Mouse (Mus musculus): ENCODE measurements around the gene Stat5a. TPM values are rescaled to one million over a fixed set of nuclear protein-coding genes. Genes with fewer than 3 reads are reported as not detected.
A peak's percentile ranks its signal among the peaks of the same experiment; 100 is the strongest.

Gene Stat5a
- polyA plus RNA-seq, 1 experiment from 2014 or later: 1.9 TPM

GRCm38 (mm10) chr11:100839523-100839922 lies 19.6 kb upstream of the Stat5a start:
- 81% methylated on average over 8 of the region's 8 CpGs for WGBS
- Histone ChIP-seq H3K4me2 (replicated peaks) (no peak overlapping the region), H3K4me3 (no peak overlapping the region), H3K36me3 (no peaks in the 10 kb centered on the region), H3K9me3 (0 out of 2 replicates have a peak, but pooled peaks cover 3% of the 10 kb centered on the region), H3K4me1 (no peaks in the 10 kb centered on the region), H3K9ac (no peak overlapping the region), H3K27me3 (replicated peaks) (no peaks in the 10 kb centered on the region), H3K27ac (no peak overlapping the region)
- ATAC-seq (ENCODE audit: low FRiP score, low read depth): no peak

- no peaks in the 10 kb centered on the region for H3K36me3 ChIP-seq
- ATAC-seq (ENCODE audit: low FRiP score, low read depth): no peak
- no peak overlapping the region for H3K4me3 ChIP-seq
- 73% methylated on average over 12 of the region's 12 CpGs for WGBS
- no peaks in the 10 kb centered on the region for H3K27me3 ChIP-seq (replicated peaks)
- no peak overlapping the region for H3K4me2 ChIP-seq (replicated peaks)
- H3K9ac ChIP-seq: no peak overlapping the region
- H3K27ac ChIP-seq: no peak overlapping the region
- H3K4me1 ChIP-seq: no peaks in the 10 kb centered on the region
- 0 out of 2 replicates have a peak, but pooled peaks cover 3% of the 10 kb centered on the region for H3K9me3 ChIP-seq
Measured at GRCm38 (mm10) chr11:100840866-100841265, 18.3 kb upstream of the Stat5a start.

GRCm38 (mm10) chr11:100842025-100842424 lies 17.1 kb upstream of the Stat5a start:
- Histone ChIP-seq H3K9ac (no peak overlapping the region), H3K4me2 (replicated peaks) (no peak overlapping the region), H3K9me3 (0 out of 2 replicates have a peak, but pooled peaks cover 3% of the 10 kb centered on the region), H3K36me3 (no peaks in the 10 kb centered on the region), H3K4me1 (no peaks in the 10 kb centered on the region), H3K4me3 (no peak overlapping the region), H3K27ac (no peak overlapping the region), H3K27me3 (replicated peaks) (no peaks in the 10 kb centered on the region)
- no peak for ATAC-seq (ENCODE audit: low FRiP score, low read depth)
- 84% methylated on average over 7 of the region's 7 CpGs for WGBS

- no peak for ATAC-seq (ENCODE audit: low FRiP score, low read depth)
Measured at GRCm38 (mm10) chr11:100843070-100843669, 16.0 kb upstream of the Stat5a start.

GRCm38 (mm10) chr11:100844121-100844520 lies 15.0 kb upstream of the Stat5a start:
- ATAC-seq (ENCODE audit: low FRiP score, low read depth): no peak

More at GRCm38 (mm10) chr11:100843070-100843669, 16.0 kb upstream of the Stat5a start:
- Histone ChIP-seq H3K27ac (no peak overlapping the region), H3K27me3 (replicated peaks) (no peaks in the 10 kb centered on the region), H3K36me3 (no peaks in the 10 kb centered on the region), H3K4me2 (replicated peaks) (no peak overlapping the region), H3K9ac (no peak overlapping the region), H3K4me3 (no peak overlapping the region), H3K9me3 (no peaks in the 10 kb centered on the region), H3K4me1 (no peaks in the 10 kb centered on the region)
- WGBS: 97% methylated on average over 8 of the region's 8 CpGs

GRCm38 (mm10) chr11:100845793-100846192 lies 13.4 kb upstream of the Stat5a start:
- H3K4me3 ChIP-seq: no peak overlapping the region
- H3K4me1 ChIP-seq: peaks cover 11% of the 10 kb centered on the region
- WGBS: 90% methylated on average over 6 of the region's 6 CpGs
- H3K27ac ChIP-seq: no peak overlapping the region
- ATAC-seq (ENCODE audit: low FRiP score, low read depth): no peak
- no peaks in the 10 kb centered on the region for H3K9me3 ChIP-seq
- no peak overlapping the region for H3K9ac ChIP-seq
- no peak overlapping the region for H3K4me2 ChIP-seq (replicated peaks)
- H3K27me3 ChIP-seq (replicated peaks): no peaks in the 10 kb centered on the region
- H3K36me3 ChIP-seq: no peaks in the 10 kb centered on the region

More at GRCm38 (mm10) chr11:100844121-100844520, 15.0 kb upstream of the Stat5a start:
- H3K4me3 ChIP-seq: no peak overlapping the region
- no peak overlapping the region for H3K27ac ChIP-seq
- 88% methylated on average over 4 of the region's 4 CpGs for WGBS
- H3K9ac ChIP-seq: no peak overlapping the region
- H3K4me2 ChIP-seq (replicated peaks): no peak overlapping the region
- no peaks in the 10 kb centered on the region for H3K36me3 ChIP-seq
- no peaks in the 10 kb centered on the region for H3K9me3 ChIP-seq
- no peaks in the 10 kb centered on the region for H3K27me3 ChIP-seq (replicated peaks)
- peaks cover 4% of the 10 kb centered on the region for H3K4me1 ChIP-seq

GRCm38 (mm10) chr11:100847572-100847971 lies 11.6 kb upstream of the Stat5a start:
- Histone ChIP-seq H3K36me3 (no peaks in the 10 kb centered on the region), H3K9me3 (no peaks in the 10 kb centered on the region), H3K27ac (no peak overlapping the region), H3K27me3 (replicated peaks) (no peaks in the 10 kb centered on the region), H3K4me2 (replicated peaks) (no peak overlapping the region), H3K9ac (no peak overlapping the region), H3K4me3 (no peak overlapping the region), H3K4me1 (peaks cover 16% of the 10 kb centered on the region)
- WGBS: 89% methylated on average over 4 of the region's 4 CpGs
- ATAC-seq (ENCODE audit: low FRiP score, low read depth): no peak

- 81% methylated on average over 4 of the region's 4 CpGs for WGBS
- no peak overlapping the region for H3K27ac ChIP-seq
- H3K4me1 ChIP-seq: peaks cover 16% of the 10 kb centered on the region
- no peak for ATAC-seq (ENCODE audit: low FRiP score, low read depth)
- H3K36me3 ChIP-seq: no peaks in the 10 kb centered on the region
- H3K9me3 ChIP-seq: no peaks in the 10 kb centered on the region
- no peak overlapping the region for H3K4me3 ChIP-seq
- H3K4me2 ChIP-seq (replicated peaks): no peak overlapping the region
- H3K9ac ChIP-seq: no peak overlapping the region
- no peaks in the 10 kb centered on the region for H3K27me3 ChIP-seq (replicated peaks)
Measured at GRCm38 (mm10) chr11:100848080-100848479, 11.1 kb upstream of the Stat5a start.

- Histone ChIP-seq H3K36me3 (no peaks in the 10 kb centered on the region), H3K4me2 (replicated peaks) (peak overlapping the region; percentile 91), H3K9ac (peak overlapping the region; percentile 93; the same call in 1 of the 2 replicates), H3K4me3 (peak overlapping the region; percentile 92; the same call in 1 of the 2 replicates), H3K9me3 (no peaks in the 10 kb centered on the region), H3K4me1 (peaks cover 16% of the 10 kb centered on the region), H3K27me3 (replicated peaks) (no peaks in the 10 kb centered on the region), H3K27ac (no peak overlapping the region)
- 77% methylated on average over 6 of the region's 6 CpGs for WGBS
- no peak for ATAC-seq (ENCODE audit: low FRiP score, low read depth)
Measured at GRCm38 (mm10) chr11:100848789-100849379, 10.3 kb upstream of the Stat5a start.

- no peaks in the 10 kb centered on the region for H3K9me3 ChIP-seq
- H3K27ac ChIP-seq: no peak overlapping the region
- 7% methylated on average over 13 of the region's 13 CpGs for WGBS
- H3K4me1 ChIP-seq: peaks cover 16% of the 10 kb centered on the region
- peak overlapping the region; percentile 91 for H3K4me2 ChIP-seq (replicated peaks)
- peak overlapping the region; percentile 92 for H3K4me3 ChIP-seq
- no peak for ATAC-seq (ENCODE audit: low FRiP score, low read depth)
- H3K36me3 ChIP-seq: no peaks in the 10 kb centered on the region
- peak overlapping the region; percentile 93 for H3K9ac ChIP-seq
- no peaks in the 10 kb centered on the region for H3K27me3 ChIP-seq (replicated peaks)
Measured at GRCm38 (mm10) chr11:100849456-100850037, 9.6 kb upstream of the Stat5a start.

- H3K27me3 ChIP-seq (replicated peaks): no peaks in the 10 kb centered on the region
- H3K4me1 ChIP-seq: peaks cover 16% of the 10 kb centered on the region
- H3K9me3 ChIP-seq: no peaks in the 10 kb centered on the region
- H3K4me2 ChIP-seq (replicated peaks): peak within 1 kb of the TSS; percentile 91
- peak within 1 kb of the TSS; percentile 53; the same call in 1 of the 2 replicates for H3K27ac ChIP-seq
- peak; percentile 83 for ATAC-seq (ENCODE audit: low FRiP score, low read depth)
- peak within 1 kb of the TSS; percentile 92 for H3K4me3 ChIP-seq
- peak within 1 kb of the TSS; percentile 93 for H3K9ac ChIP-seq
- H3K36me3 ChIP-seq: no peaks in the 10 kb centered on the region
- under 1% methylated on average over 100 of the region's 104 CpGs for WGBS
Measured at GRCm38 (mm10) chr11:100850038-100850777, 8.9 kb upstream of the Stat5a start, which contains the start of gene Stat5b. Gene Stat5b (minus strand): TSS chr11:100850724.

Data from neural tube, embryonic 12.5 days (tissue).